Mouse (Mus musculus) heart, postnatal 0 days (tissue): ENCODE data around the gene Cebpzos.

ENCODE experiments used
- CTCF ChIP-seq: IDR thresholded peaks from 2 replicates; pipeline ENCODE4 v1.5.1; 2016; ENCODE audit warnings: antibody characterized with exemption, control low read depth, low read depth
- EP300 ChIP-seq: IDR thresholded peaks from 2 replicates; pipeline ENCODE4 v1.6.1; 2016; ENCODE audit warnings: antibody characterized with exemption, low read depth

- TF ChIP-seq CTCF (no peak), EP300 (no peak)
Measured at GRCm38 (mm10) chr17:78959473-78959872, 43.2 kb downstream of the Cebpzos start.
